Mouse (Mus musculus) embryonic fibroblast, embryonic 13.5 days (primary cell): ENCODE data around the gene Rnaset2b.
"Not testable (repeated sequence)": the region's sequence is repeated elsewhere in the genome, so short reads cannot be mapped to it uniquely, and the experiment has no call there.

Source experiments
- CTCF ChIP-seq: IDR thresholded peaks from 2 replicates; pipeline ENCODE4 v1.5.1; 2011; ENCODE audit warnings: mild to moderate bottlenecking, control low read depth, low read length, moderate library complexity, borderline replicate concordance; ENCODE audit not compliant: insufficient read depth
- POLR2A ChIP-seq: IDR thresholded peaks from 2 replicates; pipeline ENCODE4 v1.6.1; 2011; ENCODE audit warnings: low read depth, mild to moderate bottlenecking, control low read depth, low read length, moderate library complexity

GRCm38 (mm10) chr17:7008885-7009284, 38.5 kb downstream of the Rnaset2b start:
- not testable (repeated sequence) for TF ChIP-seq CTCF, POLR2A
